Mouse (Mus musculus): ENCODE measurements at regions not wholly inside any gene's neighbourhood (a gene's known extent, or its start where the extent isn't known, plus 50 kb on each side); places are given as distances from the start of the nearest gene placed in this dataset.

GRCm38 (mm10) chr8:76503621-76504020, 395.6 kb upstream of the Nr3c2 start:
- ATAC-seq (replicated peaks; ENCODE audit: insufficient number of reproducible peaks, low FRiP score, low TSS enrichment): no peak
- no peak overlapping the region for H3K4me2 ChIP-seq
- no peaks in the 10 kb centered on the region for H3K4me1 ChIP-seq (ENCODE audit: control insufficient read depth, insufficient read depth, low read length)
- no peak overlapping the region for H3K27ac ChIP-seq (ENCODE audit: low read depth, low read length)
- WGBS (ENCODE audit: insufficient replicate concordance): 83% methylated on average over 1 of the region's 1 CpGs
- no peaks in the 10 kb centered on the region for H3K9me3 ChIP-seq (replicated peaks; ENCODE audit: control insufficient read depth, low read length)
- H3K36me3 ChIP-seq (ENCODE audit: control insufficient read depth, insufficient read depth, low read length): no peaks in the 10 kb centered on the region
- H3K27me3 ChIP-seq (ENCODE audit: control insufficient read depth, insufficient read depth, low read length): no peaks in the 10 kb centered on the region
- no peak overlapping the region for H3K9ac ChIP-seq (ENCODE audit: low read depth, low read length)
- no peak overlapping the region for H3K4me3 ChIP-seq (ENCODE audit: low read depth, low read length)

- Histone ChIP-seq H3K27me3 (ENCODE audit: control insufficient read depth, insufficient read depth, low read length) (no peaks in the 10 kb centered on the region), H3K4me1 (ENCODE audit: control insufficient read depth, insufficient read depth, low read length) (no peaks in the 10 kb centered on the region), H3K9me3 (replicated peaks; ENCODE audit: control insufficient read depth, low read length) (no peaks in the 10 kb centered on the region), H3K9ac (ENCODE audit: low read depth, low read length) (no peak overlapping the region), H3K4me3 (ENCODE audit: low read depth, low read length) (no peak overlapping the region), H3K36me3 (ENCODE audit: control insufficient read depth, insufficient read depth, low read length) (no peaks in the 10 kb centered on the region), H3K27ac (ENCODE audit: low read depth, low read length) (no peak overlapping the region), H3K4me2 (no peak overlapping the region)
- 61% methylated on average over 3 of the region's 3 CpGs for WGBS (ENCODE audit: insufficient replicate concordance)
- no peak for ATAC-seq (replicated peaks; ENCODE audit: insufficient number of reproducible peaks, low FRiP score, low TSS enrichment)
These were observed 392.0 kb upstream of the Nr3c2 start for GRCm38 (mm10) chr8:76507247-76507646.

- H3K36me3 ChIP-seq (ENCODE audit: control insufficient read depth, insufficient read depth, low read length): no peaks in the 10 kb centered on the region
These were observed 390.0 kb upstream of the Nr3c2 start for GRCm38 (mm10) chr8:76509201-76509600.

DNA sequence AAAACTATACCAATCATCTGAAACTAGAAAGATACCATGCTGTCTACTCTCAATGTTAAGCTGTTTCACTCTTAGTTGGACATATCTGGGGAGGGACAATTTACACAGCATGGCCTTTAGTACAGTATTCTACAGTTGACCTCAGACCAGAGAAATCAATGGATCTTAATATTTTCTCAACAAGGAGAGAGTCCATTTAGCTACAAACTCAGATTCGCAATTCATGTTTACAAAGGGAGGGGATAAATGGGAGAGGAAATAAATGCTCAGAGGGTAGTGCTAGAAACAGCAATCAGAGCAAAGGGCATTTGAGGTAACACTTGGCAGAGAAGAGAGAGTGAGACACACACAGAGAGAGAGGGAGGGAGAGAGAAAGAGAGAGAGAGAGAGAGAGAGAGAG, 385.1 kb upstream of the Nr3c2 start:
- no peak overlapping the region for H3K4me3 ChIP-seq (ENCODE audit: low read depth, low read length)
- H3K9me3 ChIP-seq (replicated peaks; ENCODE audit: control insufficient read depth, low read length): no peaks in the 10 kb centered on the region
- 81% methylated on average over 1 of the region's 1 CpGs for WGBS (ENCODE audit: insufficient replicate concordance)
- no peak overlapping the region for H3K9ac ChIP-seq (ENCODE audit: low read depth, low read length)
- H3K4me1 ChIP-seq (ENCODE audit: control insufficient read depth, insufficient read depth, low read length): no peaks in the 10 kb centered on the region
- no peak overlapping the region for H3K4me2 ChIP-seq
- ATAC-seq (replicated peaks; ENCODE audit: insufficient number of reproducible peaks, low FRiP score, low TSS enrichment): no peak
- H3K27me3 ChIP-seq (ENCODE audit: control insufficient read depth, insufficient read depth, low read length): no peaks in the 10 kb centered on the region
- H3K27ac ChIP-seq (ENCODE audit: low read depth, low read length): no peak overlapping the region
- H3K36me3 ChIP-seq (ENCODE audit: control insufficient read depth, insufficient read depth, low read length): no peaks in the 10 kb centered on the region

More at GRCm38 (mm10) chr8:76509201-76509600, 390.0 kb upstream of the Nr3c2 start:
- Histone ChIP-seq H3K4me2 (no peak overlapping the region), H3K4me1 (ENCODE audit: control insufficient read depth, insufficient read depth, low read length) (no peaks in the 10 kb centered on the region), H3K9me3 (replicated peaks; ENCODE audit: control insufficient read depth, low read length) (no peaks in the 10 kb centered on the region), H3K9ac (ENCODE audit: low read depth, low read length) (no peak overlapping the region), H3K27me3 (ENCODE audit: control insufficient read depth, insufficient read depth, low read length) (no peaks in the 10 kb centered on the region), H3K27ac (ENCODE audit: low read depth, low read length) (no peak overlapping the region), H3K4me3 (ENCODE audit: low read depth, low read length) (no peak overlapping the region)
- ATAC-seq (replicated peaks; ENCODE audit: insufficient number of reproducible peaks, low FRiP score, low TSS enrichment): no peak

GRCm38 (mm10) chr8:76538806-76539480, 360.3 kb upstream of the Nr3c2 start:
- H3K9me3 ChIP-seq (replicated peaks; ENCODE audit: control insufficient read depth, low read length): no peaks in the 10 kb centered on the region
- H3K27me3 ChIP-seq (ENCODE audit: control insufficient read depth, insufficient read depth, low read length): no peaks in the 10 kb centered on the region
- ATAC-seq (replicated peaks; ENCODE audit: insufficient number of reproducible peaks, low FRiP score, low TSS enrichment): no peak
- H3K4me2 ChIP-seq: no peak overlapping the region
- no peak overlapping the region for H3K9ac ChIP-seq (ENCODE audit: low read depth, low read length)
- WGBS (ENCODE audit: insufficient replicate concordance): 75% methylated on average over 3 of the region's 3 CpGs
- H3K36me3 ChIP-seq (ENCODE audit: control insufficient read depth, insufficient read depth, low read length): no peaks in the 10 kb centered on the region
- no peaks in the 10 kb centered on the region for H3K4me1 ChIP-seq (ENCODE audit: control insufficient read depth, insufficient read depth, low read length)
- H3K4me3 ChIP-seq (ENCODE audit: low read depth, low read length): no peak overlapping the region
- H3K27ac ChIP-seq (ENCODE audit: low read depth, low read length): no peak overlapping the region

GRCm38 (mm10) chr8:76539638-76540037, 359.6 kb upstream of the Nr3c2 start:
- no peak overlapping the region for H3K27ac ChIP-seq (ENCODE audit: low read depth, low read length)
- no peak for ATAC-seq (replicated peaks; ENCODE audit: insufficient number of reproducible peaks, low FRiP score, low TSS enrichment)
- H3K36me3 ChIP-seq (ENCODE audit: control insufficient read depth, insufficient read depth, low read length): no peaks in the 10 kb centered on the region
- no peak overlapping the region for H3K4me3 ChIP-seq (ENCODE audit: low read depth, low read length)
- no peak overlapping the region for H3K4me2 ChIP-seq
- 77% methylated on average over 4 of the region's 4 CpGs for WGBS (ENCODE audit: insufficient replicate concordance)
- H3K4me1 ChIP-seq (ENCODE audit: control insufficient read depth, insufficient read depth, low read length): no peaks in the 10 kb centered on the region
- no peak overlapping the region for H3K9ac ChIP-seq (ENCODE audit: low read depth, low read length)
- H3K27me3 ChIP-seq (ENCODE audit: control insufficient read depth, insufficient read depth, low read length): no peaks in the 10 kb centered on the region
- H3K9me3 ChIP-seq (replicated peaks; ENCODE audit: control insufficient read depth, low read length): no peaks in the 10 kb centered on the region

- H3K4me1 ChIP-seq (ENCODE audit: control insufficient read depth, insufficient read depth, low read length): no peaks in the 10 kb centered on the region
- H3K27me3 ChIP-seq (ENCODE audit: control insufficient read depth, insufficient read depth, low read length): no peaks in the 10 kb centered on the region
- H3K36me3 ChIP-seq (ENCODE audit: control insufficient read depth, insufficient read depth, low read length): no peaks in the 10 kb centered on the region
- H3K9ac ChIP-seq (ENCODE audit: low read depth, low read length): no peak overlapping the region
- WGBS (ENCODE audit: insufficient replicate concordance): 49% methylated on average over 3 of the region's 3 CpGs
- H3K4me2 ChIP-seq: no peak overlapping the region
- no peak overlapping the region for H3K4me3 ChIP-seq (ENCODE audit: low read depth, low read length)
- H3K9me3 ChIP-seq (replicated peaks; ENCODE audit: control insufficient read depth, low read length): no peaks in the 10 kb centered on the region
- no peak overlapping the region for H3K27ac ChIP-seq (ENCODE audit: low read depth, low read length)
- ATAC-seq (replicated peaks; ENCODE audit: insufficient number of reproducible peaks, low FRiP score, low TSS enrichment): no peak
These were observed 358.6 kb upstream of the Nr3c2 start for GRCm38 (mm10) chr8:76540611-76541010.

- no peaks in the 10 kb centered on the region for H3K4me1 ChIP-seq (ENCODE audit: control insufficient read depth, insufficient read depth, low read length)
- H3K27ac ChIP-seq (ENCODE audit: low read depth, low read length): no peak overlapping the region
- no peak overlapping the region for H3K4me3 ChIP-seq (ENCODE audit: low read depth, low read length)
- no peaks in the 10 kb centered on the region for H3K36me3 ChIP-seq (ENCODE audit: control insufficient read depth, insufficient read depth, low read length)
- no peaks in the 10 kb centered on the region for H3K27me3 ChIP-seq (ENCODE audit: control insufficient read depth, insufficient read depth, low read length)
- ATAC-seq (replicated peaks; ENCODE audit: insufficient number of reproducible peaks, low FRiP score, low TSS enrichment): no peak
- H3K9ac ChIP-seq (ENCODE audit: low read depth, low read length): no peak overlapping the region
- no peaks in the 10 kb centered on the region for H3K9me3 ChIP-seq (replicated peaks; ENCODE audit: control insufficient read depth, low read length)
- no peak overlapping the region for H3K4me2 ChIP-seq
- 82% methylated on average over 2 of the region's 2 CpGs for WGBS (ENCODE audit: insufficient replicate concordance)
These were observed 347.6 kb upstream of the Nr3c2 start for GRCm38 (mm10) chr8:76551681-76552080.

- Histone ChIP-seq H3K4me1 (ENCODE audit: control insufficient read depth, insufficient read depth, low read length) (no peaks in the 10 kb centered on the region), H3K27me3 (ENCODE audit: control insufficient read depth, insufficient read depth, low read length) (no peaks in the 10 kb centered on the region), H3K4me2 (no peak overlapping the region), H3K9me3 (replicated peaks; ENCODE audit: control insufficient read depth, low read length) (no peaks in the 10 kb centered on the region), H3K4me3 (ENCODE audit: low read depth, low read length) (no peak overlapping the region), H3K9ac (ENCODE audit: low read depth, low read length) (no peak overlapping the region), H3K36me3 (ENCODE audit: control insufficient read depth, insufficient read depth, low read length) (no peaks in the 10 kb centered on the region), H3K27ac (ENCODE audit: low read depth, low read length) (no peak overlapping the region)
- 54% methylated on average over 1 of the region's 1 CpGs for WGBS (ENCODE audit: insufficient replicate concordance)
- ATAC-seq (replicated peaks; ENCODE audit: insufficient number of reproducible peaks, low FRiP score, low TSS enrichment): no peak
These were observed 297.7 kb upstream of the Nr3c2 start for GRCm38 (mm10) chr8:76601566-76601965.

Measured in heart, embryonic 11.5 days (tissue).